ENCODE assay signal across 10 mouse cellular contexts in genomic region chr5:18023347-18023746, GRCm38 (mm10).
DNase-seq lines count a peak whose midpoint lies in the region; TF ChIP-seq lines count a peak whose summit lies in the region.
"Had no signal": no experiment of that assay in that cellular context is flagged by ENCODE, and none has a peak within 500 bp of the region (broad histone marks: within the 10 kb centered on the region; RNA-seq: fewer than 3 reads in every experiment).

No protein-coding gene starts in this region.

- no peak overlapping the region for H3K4me3 ChIP-seq in kidney, adult 2 months (ENCODE audit: insufficient read depth, low read depth, low read length)
- H3K4me3 ChIP-seq: forebrain, embryonic 10.5 days had no signal

- TF ChIP-seq POLR2A in kidney, adult 2 months (IDR thresholded peaks at IDR 0.05; ENCODE audit: low read depth, low read length) = no peak

- TF ChIP-seq CTCF in kidney, adult 2 months (conservative IDR thresholded peaks at IDR 0.05; ENCODE audit: insufficient read depth, insufficient read length, low read depth, low read length) = 0 out of 2 replicates have a peak, but pooled peaks have one; percentile 1

- H3K4me1 ChIP-seq in kidney, adult 2 months (ENCODE audit: control insufficient read depth, insufficient read depth, low read length) = no peaks in the 10 kb centered on the region
- H3K4me1 ChIP-seq: forebrain, embryonic 10.5 days had no signal

- intact Hi-C loops in gastrocnemius, postnatal 36 days (cut with DNase I) = no loop called here

- H3K27me3 ChIP-seq in kidney, adult 2 months (replicated peaks; ENCODE audit: control insufficient read depth, insufficient read depth, low read length) = no peaks in the 10 kb centered on the region

- peak; percentile 2 for DNase-seq in cerebellum, adult 9-10 months
- DNase-seq in cerebellum, adult 8-10 months = no peak
- DNase-seq in kidney, adult 2 months = peak; percentile 21
- DNase-seq in kidney, adult 18-20 months = no peak
- DNase-seq in right cerebral cortex, adult 18-20 months = peak; percentile 36
- DNase-seq in right cerebral cortex, postnatal 25 days = no peak
- peak; percentile 28 for DNase-seq in telencephalon, adult 2 months (ENCODE audit: low read depth, low spot score)
- DNase-seq in gastrocnemius, postnatal 36 days = no peak
- DNase-seq: cerebellum, adult 11-12 months had no signal

- no peaks in the 10 kb centered on the region for H3K36me3 ChIP-seq in kidney, adult 2 months (ENCODE audit: control insufficient read depth, insufficient read depth, low read length)
- H3K36me3 ChIP-seq: forebrain, embryonic 10.5 days had no signal

- no peak overlapping the region for H3K27ac ChIP-seq in kidney, adult 2 months (ENCODE audit: insufficient read depth, low read depth, low read length)
- H3K27ac ChIP-seq: forebrain, embryonic 10.5 days had no signal

Comparison
In these comparisons a context has a peak if more than half of its experiments do, and no peak if none do; other contexts are left out.
1. DNase-seq: peak in cerebellum, adult 9-10 months (single experiment), kidney, adult 2 months (single experiment), right cerebral cortex, adult 18-20 months (single experiment) and telencephalon, adult 2 months (single experiment); none in cerebellum, adult 8-10 months (single experiment), kidney, adult 18-20 months (single experiment), right cerebral cortex, postnatal 25 days (single experiment) and gastrocnemius, postnatal 36 days (0 of 2).